Mouse (Mus musculus): ENCODE results near the gene Olfr141. TPM values are rescaled to one million over a fixed set of nuclear protein-coding genes. Genes with fewer than 3 reads are reported as not detected.

Olfr141 gene
- polyA plus RNA-seq (2017; shearing (Covaris generic)), result not detected

GRCm38 (mm10) chr2:86809918-86810317 lies at the start of gene Olfr141:
Olfr141 (minus strand) TSS chr2:86810018.

DNA sequence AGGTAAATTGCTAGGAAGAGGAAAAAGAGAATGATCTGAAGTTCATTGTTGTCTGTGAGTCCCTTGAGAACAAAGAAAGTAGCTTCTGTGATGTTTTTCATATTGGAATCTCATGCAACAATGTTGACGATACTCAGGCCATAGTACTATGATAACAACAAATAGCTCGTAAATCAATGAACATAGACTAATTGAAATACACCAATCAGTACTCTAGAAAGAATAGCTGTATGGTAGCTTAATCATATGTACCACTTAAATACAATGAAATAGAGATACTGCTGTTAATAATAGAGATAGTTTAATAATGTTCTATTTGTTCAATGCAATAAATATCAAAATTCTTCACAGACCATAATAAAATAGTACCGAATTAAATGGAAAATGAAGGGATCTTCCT lies 41.8 kb upstream of the Olfr141 start, which contains the start of gene Olfr1095:
Olfr1095 (minus strand) TSS at position 101 of the 400 bp plus-strand sequence.

GRCm38 (mm10) chr2:86824363-86824762 lies 14.5 kb upstream of the Olfr141 start, which contains the start of gene Olfr1094:
Olfr1094 (plus strand) TSS chr2:86824663.

GRCm38 (mm10) chr2:86782179-86782578 lies 27.6 kb downstream of the Olfr141 start, which contains the start of gene Olfr1093:
Olfr1093 (plus strand) TSS chr2:86782479.

GRCm38 (mm10) chr2:86758893-86759292 lies 50.9 kb downstream of the Olfr141 start, which contains the start of gene Olfr1090:
Olfr1090 (minus strand) TSS chr2:86758993.

Other genes with a start within 250 kb of the Olfr141 start
- gene Olfr1082, start 211.1 kb downstream of the Olfr141 start, polyA plus RNA-seq (2017; shearing (Covaris generic)), result not detected
- gene Olfr1084, start 170.3 kb downstream of the Olfr141 start, polyA plus RNA-seq (2017; shearing (Covaris generic)), result not detected
- gene Olfr1085, start 148.0 kb downstream of the Olfr141 start, polyA plus RNA-seq (2017; shearing (Covaris generic)), result not detected
- not detected for gene Olfr1086, start 129.9 kb downstream of the Olfr141 start, polyA plus RNA-seq (2017; shearing (Covaris generic))
- not detected for gene Olfr1087, start 111.6 kb downstream of the Olfr141 start, polyA plus RNA-seq (2017; shearing (Covaris generic))
- not detected for gene Olfr1089, start 76.3 kb downstream of the Olfr141 start, polyA plus RNA-seq (2017; shearing (Covaris generic))
- not detected for gene Olfr1090, start 51.0 kb downstream of the Olfr141 start, polyA plus RNA-seq (2017; shearing (Covaris generic))
- not detected for gene Olfr1093, start 27.5 kb downstream of the Olfr141 start, polyA plus RNA-seq (2017; shearing (Covaris generic))
- not detected for gene Olfr1094, start 14.6 kb upstream of the Olfr141 start, polyA plus RNA-seq (2017; shearing (Covaris generic))
- not detected for gene Olfr1095, start 41.7 kb upstream of the Olfr141 start, polyA plus RNA-seq (2017; shearing (Covaris generic))
- gene Gm13723, start 64.8 kb upstream of the Olfr141 start, polyA plus RNA-seq (2017; shearing (Covaris generic)), result not detected
- not detected for gene Olfr1097, start 82.2 kb upstream of the Olfr141 start, polyA plus RNA-seq (2017; shearing (Covaris generic))
- gene Olfr1098, start 114.5 kb upstream of the Olfr141 start, polyA plus RNA-seq (2017; shearing (Covaris generic)), result not detected
- gene Olfr1099, start 150.7 kb upstream of the Olfr141 start, polyA plus RNA-seq (2017; shearing (Covaris generic)), result not detected
- gene Olfr1100, start 169.9 kb upstream of the Olfr141 start, polyA plus RNA-seq (2017; shearing (Covaris generic)), result not detected
- gene Olfr1101, start 181.2 kb upstream of the Olfr141 start, polyA plus RNA-seq (2017; shearing (Covaris generic)), result not detected
- gene Olfr1102, start 188.4 kb upstream of the Olfr141 start, polyA plus RNA-seq (2017; shearing (Covaris generic)), result not detected
- gene Olfr1104, start 217.1 kb upstream of the Olfr141 start, polyA plus RNA-seq (2017; shearing (Covaris generic)), result not detected
- gene Olfr1105, start 226.5 kb upstream of the Olfr141 start, polyA plus RNA-seq (2017; shearing (Covaris generic)), result not detected
- gene Olfr1106, start 242.3 kb upstream of the Olfr141 start, polyA plus RNA-seq (2017; shearing (Covaris generic)), result not detected